Mouse (Mus musculus) cerebellum, adult 2 months (tissue): ENCODE measurements around the gene Cyp46a1. TPM values are rescaled to one million over a fixed set of nuclear protein-coding genes. Genes with fewer than 3 reads are reported as not detected.
A peak's percentile ranks its signal among the peaks of the same experiment; 100 is the strongest.

Experiments used
- DNase-seq, 2 experiments: peaks; one replicate each; pipeline ENCODE4 v3.0.0; 2021
- H3K27ac ChIP-seq: fragments of 200-500 bp; 2 replicates; pipeline ENCODE4 v1.5.1; 2012; ENCODE audit warnings: low read length, control low read depth, inconsistent platforms; ENCODE audit not compliant: insufficient read depth
- H3K27me3 ChIP-seq: fragments of 200-500 bp; 2 replicates; pipeline ENCODE4 v1.6.1; 2012; ENCODE audit warnings: inconsistent platforms, mild to moderate bottlenecking, low read length, moderate library complexity; ENCODE audit not compliant: control insufficient read depth, insufficient read depth
- H3K4me1 ChIP-seq: fragments of 200-500 bp; 2 replicates; pipeline ENCODE4 v1.6.1; 2011; ENCODE audit warnings: low read length; ENCODE audit not compliant: control insufficient read depth, insufficient read depth
- H3K4me3 ChIP-seq: fragments of 200-500 bp; replicated peaks from 2 replicates; pipeline ENCODE3; 2011; ENCODE audit warnings: mild to moderate bottlenecking, low read depth, low read length, control low read depth; ENCODE audit not compliant: insufficient read depth
- CTCF ChIP-seq: fragments of 200-500 bp; IDR thresholded peaks from 2 replicates; pipeline ENCODE4 v1.5.1; 2011; ENCODE audit warnings: low read depth, mild to moderate bottlenecking, control low read depth, low read length, moderate library complexity, borderline replicate concordance; ENCODE audit not compliant: insufficient read depth
- POLR2A ChIP-seq: fragments of 200-500 bp; IDR thresholded peaks from 2 replicates; pipeline ENCODE4 v1.6.1; 2011; ENCODE audit warnings: low read length, control low read depth, borderline replicate concordance; ENCODE audit not compliant: insufficient read depth
- WGBS: fragments of 180-500 bp; shearing (Covaris S2); methylation state at CpG from one replicate; pipeline ENCODE4 v1.1.7; 2018; 5-methylcytosine and 5-hydroxymethylcytosine counted together
- polyA plus RNA-seq: library from polyadenylated mRNA; depleted of rRNA; stranded (reverse); fragments of >200 nt; gene quantifications from 2 replicates; pipeline ENCODE4 v1.2.3, GENCODE M21; 2012; rRNA removed

The Cyp46a1 gene
- polyA plus RNA-seq, 1 experiment = 93.7 TPM

GRCm38 (mm10) chr12:108399191-108399590 lies 65.0 kb downstream of the Cyp46a1 start:
- 35% methylated on average over 8 of the region's 8 CpGs for WGBS
- no peak overlapping the region for H3K27ac ChIP-seq
- H3K4me3 ChIP-seq = no peak overlapping the region
- DNase-seq = peak; percentile 58 to 68
- TF ChIP-seq POLR2A (no peak), CTCF (no peak)
- peaks cover 21% of the 10 kb centered on the region for H3K4me1 ChIP-seq
- no peaks in the 10 kb centered on the region for H3K27me3 ChIP-seq

DNA sequence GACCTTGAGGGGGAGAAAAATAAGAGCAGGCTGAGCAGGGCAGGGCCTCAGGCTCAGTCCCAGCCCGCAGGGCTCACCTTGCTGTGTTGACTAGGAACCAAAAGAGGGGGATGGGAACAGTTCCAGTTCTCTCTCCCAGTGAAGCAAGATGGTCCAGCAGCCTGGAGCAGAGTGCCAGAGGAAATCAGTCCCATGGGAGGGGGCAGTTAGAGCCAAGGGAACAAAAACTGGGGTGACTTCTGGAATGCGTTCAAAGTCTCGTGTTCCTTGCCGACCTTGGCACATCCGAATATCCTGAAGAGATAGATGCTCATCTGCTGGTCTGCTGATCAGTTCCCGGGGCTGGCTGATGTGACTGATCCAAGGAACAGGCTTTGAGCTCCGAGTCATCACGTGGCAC lies 66.8 kb downstream of the Cyp46a1 start:
- DNase-seq = no peak
- Histone ChIP-seq H3K27ac (no peak overlapping the region), H3K4me3 (no peak overlapping the region), H3K27me3 (no peaks in the 10 kb centered on the region), H3K4me1 (peaks cover 21% of the 10 kb centered on the region)
- no peak for TF ChIP-seq POLR2A
- no peak for TF ChIP-seq CTCF
- WGBS = 32% methylated on average over 8 of the region's 8 CpGs

- WGBS = 83% methylated on average over 6 of the region's 6 CpGs
- Histone ChIP-seq H3K27ac (no peak overlapping the region), H3K4me3 (no peak overlapping the region), H3K4me1 (peaks cover 20% of the 10 kb centered on the region), H3K27me3 (no peaks in the 10 kb centered on the region)
- no peak for DNase-seq
- TF ChIP-seq POLR2A (no peak), CTCF (no peak)
These were observed 69.8 kb downstream of the Cyp46a1 start for GRCm38 (mm10) chr12:108403957-108404356.

DNA sequence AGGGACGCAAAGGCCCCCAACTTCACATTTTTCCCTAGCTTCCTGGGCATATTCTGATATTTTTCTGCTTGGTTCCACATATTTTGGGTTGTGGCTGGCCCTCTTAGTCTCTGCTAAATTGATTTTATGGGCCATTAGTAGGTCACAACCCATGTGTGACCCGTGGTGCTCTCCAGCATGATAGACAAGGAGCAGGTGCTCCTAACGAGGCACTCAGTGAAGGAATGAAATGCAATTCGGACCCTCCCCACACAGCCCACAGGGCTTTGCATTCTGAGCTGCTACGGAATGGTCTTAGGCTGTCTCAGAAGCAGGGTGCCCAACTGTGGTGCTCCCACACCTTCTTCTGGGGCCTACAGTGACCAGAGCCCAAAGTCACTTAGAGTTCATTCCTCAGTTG lies 74.9 kb downstream of the Cyp46a1 start:
- H3K27me3 ChIP-seq = no peaks in the 10 kb centered on the region
- TF ChIP-seq POLR2A (no peak), CTCF (no peak)
- DNase-seq = no peak
- H3K27ac ChIP-seq = no peak overlapping the region
- H3K4me1 ChIP-seq = peaks cover 10% of the 10 kb centered on the region
- WGBS = 88% methylated on average over 5 of the region's 5 CpGs
- H3K4me3 ChIP-seq = no peak overlapping the region

- peak overlapping the region; percentile 5; the same call in 1 of the 2 replicates for H3K27ac ChIP-seq
- H3K4me1 ChIP-seq = peaks cover 10% of the 10 kb centered on the region
- TF ChIP-seq POLR2A (no peak), CTCF (no peak)
- H3K27me3 ChIP-seq = no peaks in the 10 kb centered on the region
- DNase-seq = no peak
- 42% methylated on average over 14 of the region's 14 CpGs for WGBS
- H3K4me3 ChIP-seq = no peak overlapping the region
These were observed 76.4 kb downstream of the Cyp46a1 start for GRCm38 (mm10) chr12:108410416-108411208.

Other genes starting within 250 kb of the Cyp46a1 start
- gene Setd3, start 155.1 kb upstream of the Cyp46a1 start, polyA plus RNA-seq = 117 and 122 TPM in 2 replicates
- 27.0 and 32.0 TPM in 2 replicates for gene Ccnk, start 154.8 kb upstream of the Cyp46a1 start, polyA plus RNA-seq
- 75.0 and 78.6 TPM in 2 replicates for gene Ccdc85c, start 59.0 kb upstream of the Cyp46a1 start, polyA plus RNA-seq
- 4.4 and 4.8 TPM in 2 replicates for gene Hhipl1, start 28.1 kb upstream of the Cyp46a1 start, polyA plus RNA-seq
- gene Eml1, start 36.6 kb downstream of the Cyp46a1 start, polyA plus RNA-seq = 89.7 and 93.9 TPM in 2 replicates
- gene Evl, start 220.3 kb downstream of the Cyp46a1 start, polyA plus RNA-seq = 110 and 118 TPM in 2 replicates